Mouse (Mus musculus) midbrain, embryonic 15.5 days (tissue): ENCODE results near the gene Arhgdig. TPM values are rescaled to one million over a fixed set of nuclear protein-coding genes. Genes with fewer than 3 reads are reported as not detected.

Source experiments
- ATAC-seq: fragments of 200-750 bp; cut with Nextera tagmentation; replicated peaks from 2 replicates; pipeline ENCODE4 v1.8.0; 2017; ENCODE audit warnings: moderate TSS enrichment
- H3K27ac ChIP-seq: fragments of 300-500 bp; sonication (generic); 2 replicates; pipeline ENCODE4 v1.5.1; 2015; ENCODE audit warnings: mild to moderate bottlenecking, inconsistent platforms
- H3K27me3 ChIP-seq: fragments of 300-500 bp; sonication (generic); replicated peaks from 2 replicates; pipeline ENCODE4 v1.6.1; 2015; ENCODE audit warnings: inconsistent platforms
- H3K36me3 ChIP-seq: fragments of 300-500 bp; sonication (generic); replicated peaks from 2 replicates; pipeline ENCODE4 v1.6.1; 2015; ENCODE audit warnings: inconsistent platforms
- H3K4me1 ChIP-seq: fragments of 300-500 bp; sonication (generic); 2 replicates; pipeline ENCODE4 v1.6.1; 2015; ENCODE audit warnings: inconsistent platforms
- H3K4me2 ChIP-seq: fragments of 300-500 bp; sonication (generic); 2 replicates; pipeline ENCODE4 v1.6.1; 2015; ENCODE audit warnings: inconsistent platforms, mild to moderate bottlenecking, moderate library complexity
- H3K4me3 ChIP-seq: fragments of 300-500 bp; sonication (generic); 2 replicates; pipeline ENCODE4 v1.5.1; 2015; ENCODE audit warnings: mild to moderate bottlenecking, inconsistent platforms
- H3K9ac ChIP-seq: fragments of 300-500 bp; sonication (generic); 2 replicates; pipeline ENCODE4 v1.6.1; 2015; ENCODE audit warnings: mild to moderate bottlenecking, inconsistent platforms
- H3K9me3 ChIP-seq: fragments of 300-500 bp; sonication (generic); 2 replicates; pipeline ENCODE4 v1.6.1; 2016; ENCODE audit warnings: inconsistent platforms
- WGBS: fragments of 180-500 bp; shearing (Covaris S2); methylation state at CpG from one replicate; pipeline ENCODE4 v1.1.7; 2015; ENCODE audit warnings: mixed read lengths; 5-methylcytosine and 5-hydroxymethylcytosine counted together
- polyA plus RNA-seq: library from polyadenylated mRNA; unstranded; fragments of >200 nt; fragmentation: Nextera tagmentation; extraction: Ambion mirVana; gene quantifications from 2 replicates; pipeline ENCODE4 v1.2.1, GENCODE M21; 2015

Gene Arhgdig
- 124 and 125 TPM in 2 replicates for polyA plus RNA-seq

DNA sequence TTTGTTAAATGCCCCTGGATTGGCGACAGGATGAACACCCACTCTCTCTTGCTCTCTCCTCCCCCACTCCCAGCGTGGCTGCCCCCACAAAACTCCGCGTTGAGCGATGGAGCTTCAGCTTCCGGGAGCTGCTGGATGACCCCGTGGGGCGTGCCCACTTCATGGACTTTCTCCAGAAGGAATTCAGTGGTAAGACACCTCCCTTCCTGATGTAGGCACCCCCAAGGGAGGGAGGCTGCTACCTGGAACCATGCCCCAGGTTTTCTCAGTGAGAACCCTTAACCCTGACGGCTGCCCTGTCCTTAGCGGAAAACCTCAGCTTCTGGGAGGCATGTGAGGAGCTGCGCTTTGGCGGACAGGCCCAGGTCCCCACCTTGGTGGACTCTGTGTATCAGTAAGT, at the start of gene Arhgdig:
Arhgdig (minus strand) TSS at position 101 of the 400 bp plus-strand sequence.
- WGBS = 90% methylated on average over 12 of the region's 12 CpGs
- no peaks in the 10 kb centered on the region for H3K36me3 ChIP-seq
- H3K4me2 ChIP-seq = no peak within 1 kb of the TSS
- H3K4me1 ChIP-seq = peaks cover 10% of the 10 kb centered on the region
- no peak within 1 kb of the TSS for H3K9ac ChIP-seq
- H3K9me3 ChIP-seq = no peaks in the 10 kb centered on the region
- H3K27ac ChIP-seq = no peak within 1 kb of the TSS
- H3K27me3 ChIP-seq = peaks cover 25% of the 10 kb centered on the region
- no peak within 1 kb of the TSS for H3K4me3 ChIP-seq
- no peak for ATAC-seq

DNA sequence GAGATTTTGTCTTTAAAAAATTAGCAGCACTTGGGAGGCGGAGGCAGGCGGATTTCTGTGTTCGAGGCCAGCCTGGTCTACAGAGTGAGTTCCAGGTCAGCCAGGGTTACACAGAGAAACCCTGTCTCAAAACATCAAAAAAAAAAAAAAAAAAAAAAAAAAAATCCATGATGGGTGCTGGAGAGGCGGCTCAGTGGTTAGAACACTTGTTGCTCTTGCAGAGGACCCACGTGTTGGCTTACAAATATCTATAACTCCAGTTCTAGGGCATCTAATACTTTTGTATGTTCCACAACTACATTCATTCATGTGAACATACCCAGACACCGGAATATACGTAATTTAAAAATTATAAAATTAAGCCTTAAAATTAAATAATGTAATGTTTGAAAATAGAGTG, 47.7 kb upstream of the Arhgdig start:
- H3K27ac ChIP-seq = no peak overlapping the region
- no peak overlapping the region for H3K9ac ChIP-seq
- H3K4me3 ChIP-seq = no peak overlapping the region
- 96% methylated on average over 7 of the region's 7 CpGs for WGBS
- peaks cover 11% of the 10 kb centered on the region for H3K4me1 ChIP-seq
- ATAC-seq = no peak
- no peaks in the 10 kb centered on the region for H3K9me3 ChIP-seq
- no peaks in the 10 kb centered on the region for H3K27me3 ChIP-seq
- H3K4me2 ChIP-seq = no peak overlapping the region
- H3K36me3 ChIP-seq = peaks cover 30% of the 10 kb centered on the region

DNA sequence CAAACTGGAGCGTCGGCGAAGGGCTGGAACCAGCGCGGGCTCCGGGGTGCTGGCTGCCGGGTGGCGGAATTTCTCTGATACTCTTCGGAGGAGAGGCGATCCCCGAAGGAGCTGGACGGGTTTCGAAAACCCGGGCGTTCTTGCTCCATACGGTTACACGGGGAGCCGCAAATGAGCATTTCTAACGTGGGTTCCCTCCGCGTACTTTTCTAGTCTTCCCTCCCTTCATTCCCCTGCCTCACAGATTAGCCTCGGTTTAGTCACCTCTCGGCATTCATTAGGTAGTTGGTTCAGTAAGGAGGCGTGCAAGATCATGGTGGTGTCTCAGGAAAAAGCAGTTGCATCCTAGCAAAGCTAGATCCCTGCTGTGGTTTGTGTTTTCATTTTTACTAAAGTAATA, 45.8 kb upstream of the Arhgdig start:
- Histone ChIP-seq H3K36me3 (peaks cover 17% of the 10 kb centered on the region), H3K4me1 (peaks cover 11% of the 10 kb centered on the region), H3K4me3 (peak overlapping the region; percentile 99), H3K27me3 (no peaks in the 10 kb centered on the region), H3K4me2 (peak overlapping the region; percentile 76), H3K9ac (peak overlapping the region; percentile 99), H3K27ac (peak overlapping the region; percentile 99), H3K9me3 (no peaks in the 10 kb centered on the region)
- WGBS = under 1% methylated on average over 24 of the region's 24 CpGs
- 0 out of 2 replicates have a peak, but pooled peaks have one; percentile 30 for ATAC-seq

DNA sequence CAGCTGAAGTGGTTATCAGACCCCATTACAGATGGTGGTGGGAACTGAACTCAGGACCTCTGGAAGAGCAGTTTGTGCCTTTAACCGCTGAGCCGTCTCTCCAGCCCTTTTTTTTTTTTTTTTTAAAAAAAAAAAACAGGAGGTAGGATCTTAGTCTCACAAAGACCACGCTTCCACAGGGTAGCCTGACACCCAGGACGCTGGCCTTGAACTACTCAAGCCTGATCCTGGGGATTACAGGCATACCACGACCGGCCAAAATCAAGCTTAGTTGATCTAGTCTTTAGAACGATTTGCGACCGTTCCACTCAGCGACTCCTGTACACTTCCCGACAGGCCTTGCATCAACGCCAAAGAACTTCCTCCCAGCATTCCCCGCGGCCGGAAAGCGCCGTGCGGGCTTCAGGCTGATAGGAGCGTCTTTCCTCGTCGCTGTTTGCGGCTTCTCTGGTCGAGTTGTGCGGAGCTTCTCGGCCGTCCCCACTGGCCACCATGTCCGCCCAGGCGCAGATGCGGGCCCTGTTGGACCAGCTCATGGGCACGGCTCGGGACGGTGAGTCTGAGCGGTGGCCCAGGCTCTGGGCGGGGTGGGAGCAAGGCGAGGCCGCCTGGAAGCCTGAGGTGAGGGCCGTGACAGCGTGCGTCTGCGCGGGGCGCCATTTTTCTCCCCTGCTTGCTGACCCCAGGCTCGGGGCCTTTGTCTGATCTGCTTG, 45.1 kb upstream of the Arhgdig start, which contains the start of gene Luc7l:
Luc7l (plus strand) TSS at position 358 of the 713 bp plus-strand sequence.
- no peaks in the 10 kb centered on the region for H3K9me3 ChIP-seq
- peak within 1 kb of the TSS; percentile 99 for H3K4me3 ChIP-seq
- peaks cover 11% of the 10 kb centered on the region for H3K4me1 ChIP-seq
- peaks cover 10% of the 10 kb centered on the region for H3K36me3 ChIP-seq
- WGBS = under 1% methylated on average over 43 of the region's 43 CpGs
- H3K27ac ChIP-seq = peak within 1 kb of the TSS; percentile 99
- ATAC-seq = peak; percentile 96
- peak within 1 kb of the TSS; percentile 76 for H3K4me2 ChIP-seq
- no peaks in the 10 kb centered on the region for H3K27me3 ChIP-seq
- H3K9ac ChIP-seq = peak within 1 kb of the TSS; percentile 99

DNA sequence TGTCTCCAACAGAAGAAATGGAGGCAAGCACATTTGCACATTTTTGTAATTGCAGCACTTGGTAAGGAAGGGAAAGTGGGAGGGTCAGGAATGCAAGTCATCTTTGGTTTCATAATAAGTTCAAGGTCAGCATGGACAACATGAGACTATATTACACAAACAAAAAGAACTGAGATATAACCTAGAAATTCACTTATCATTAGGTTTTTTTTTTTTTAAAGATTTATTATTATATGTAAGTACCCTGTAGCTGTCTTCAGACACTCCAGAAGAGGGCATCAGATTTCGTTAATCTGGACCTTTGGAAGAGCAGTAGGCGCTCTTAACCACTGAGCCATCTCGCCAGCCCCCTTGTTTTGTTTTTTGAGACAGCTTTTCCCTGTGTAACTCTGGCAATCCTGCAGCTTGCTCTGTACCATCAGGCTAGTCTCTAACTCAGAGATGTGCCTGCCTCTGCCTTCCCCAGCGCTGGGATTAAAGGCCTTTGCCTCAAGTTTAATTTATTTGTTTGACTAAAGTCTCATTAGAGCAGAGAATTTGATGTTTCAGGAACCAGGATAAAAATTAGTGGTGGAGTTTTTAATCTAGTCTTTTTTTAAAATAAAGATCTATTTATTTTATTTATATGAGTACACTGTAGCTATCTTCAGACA, 44.4 kb upstream of the Arhgdig start:
- peak overlapping the region; percentile 76 for H3K4me2 ChIP-seq
- H3K9me3 ChIP-seq = no peaks in the 10 kb centered on the region
- WGBS = 49% methylated on average over 4 of the region's 4 CpGs
- peak overlapping the region; percentile 99 for H3K4me3 ChIP-seq
- peaks cover 4% of the 10 kb centered on the region for H3K36me3 ChIP-seq
- peaks cover 11% of the 10 kb centered on the region for H3K4me1 ChIP-seq
- H3K27me3 ChIP-seq = no peaks in the 10 kb centered on the region
- peak overlapping the region; percentile 99 for H3K27ac ChIP-seq
- no peak for ATAC-seq
- H3K9ac ChIP-seq = no peak overlapping the region; the same call in 1 of the 2 replicates

DNA sequence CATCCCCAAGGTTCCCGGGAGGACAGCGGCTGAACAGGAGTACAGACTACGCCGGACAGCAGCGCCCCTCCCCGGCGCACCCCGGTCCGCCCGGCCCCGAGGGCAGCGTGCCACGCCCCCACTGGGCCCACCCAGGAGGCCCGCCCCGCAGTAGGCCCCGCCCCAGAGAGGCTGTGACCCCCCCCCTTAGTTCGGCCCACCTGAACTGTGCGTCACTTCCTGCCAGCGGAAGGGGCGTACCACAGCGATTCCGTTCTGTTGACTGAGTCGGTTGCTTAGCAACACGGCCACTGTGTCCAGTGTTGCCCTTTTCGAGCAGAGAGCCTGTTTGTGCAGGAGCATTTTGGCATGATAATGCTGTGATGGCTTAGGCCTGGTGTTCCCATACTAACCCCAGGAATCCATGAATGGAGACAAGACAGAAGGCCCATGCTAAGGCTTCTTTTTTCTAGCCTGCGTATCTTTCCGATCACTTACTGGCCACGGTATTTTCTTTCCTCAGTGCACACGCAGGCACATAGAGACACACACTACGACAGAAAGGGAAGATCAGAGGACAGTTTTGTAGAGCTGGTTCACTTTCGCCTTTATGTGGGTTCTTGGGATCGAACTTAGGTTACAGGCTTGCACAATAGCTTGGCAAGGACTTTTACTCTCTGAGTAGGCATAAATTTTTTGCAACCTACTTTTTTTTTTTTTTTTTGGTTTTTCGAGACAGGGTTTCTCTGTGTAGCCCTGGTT, 36.7 kb upstream of the Arhgdig start, which contains the start of gene Fam234a:
Fam234a (minus strand) TSS at position 142 of the 741 bp plus-strand sequence.
- H3K9me3 ChIP-seq = no peaks in the 10 kb centered on the region
- peak within 1 kb of the TSS; percentile 75 for H3K9ac ChIP-seq
- H3K4me1 ChIP-seq = peaks cover 11% of the 10 kb centered on the region
- H3K27ac ChIP-seq = peak within 1 kb of the TSS; percentile 83
- peak within 1 kb of the TSS; percentile 77 for H3K4me3 ChIP-seq
- peak within 1 kb of the TSS; percentile 77 for H3K4me2 ChIP-seq
- no peaks in the 10 kb centered on the region for H3K36me3 ChIP-seq
- WGBS = 10% methylated on average over 23 of the region's 33 CpGs
- peak; percentile 98 for ATAC-seq
- H3K27me3 ChIP-seq = no peaks in the 10 kb centered on the region

DNA sequence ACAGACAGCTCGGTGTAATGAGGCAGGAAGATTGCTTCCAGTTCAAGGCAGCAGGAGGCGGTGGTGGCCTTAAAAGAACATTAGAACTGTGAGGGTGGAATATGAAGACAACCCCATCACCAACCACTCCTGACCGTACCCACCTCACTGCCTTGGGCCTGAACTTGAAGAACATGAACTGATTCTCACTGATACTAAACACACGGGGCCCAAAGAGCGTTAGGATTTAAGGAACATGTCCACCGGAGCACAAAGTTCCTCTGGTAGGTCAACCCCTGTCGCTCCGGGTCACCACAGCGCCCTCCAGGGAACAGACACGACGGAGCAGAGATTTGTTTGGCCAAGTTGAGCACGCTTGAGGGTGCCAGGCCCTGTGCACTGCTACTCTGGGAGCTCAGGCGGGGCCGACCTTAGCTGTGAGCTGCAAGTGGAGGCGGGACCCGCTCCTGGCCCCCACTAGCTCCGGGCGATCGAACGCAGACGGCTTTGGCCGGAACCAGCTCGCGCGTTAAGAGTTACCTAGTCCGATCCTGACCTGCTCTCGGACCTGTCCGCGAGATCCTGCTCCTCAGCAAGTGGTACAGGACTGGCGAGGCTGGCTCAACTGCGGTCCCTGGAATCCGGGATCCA, 36.0 kb upstream of the Arhgdig start:
- Histone ChIP-seq H3K4me2 (peak overlapping the region; percentile 77), H3K27me3 (no peaks in the 10 kb centered on the region), H3K27ac (peak overlapping the region; percentile 83), H3K4me1 (peaks cover 11% of the 10 kb centered on the region), H3K9me3 (no peaks in the 10 kb centered on the region), H3K4me3 (peak overlapping the region; percentile 77), H3K36me3 (no peaks in the 10 kb centered on the region), H3K9ac (peak overlapping the region; percentile 75)
- WGBS = under 1% methylated on average over 32 of the region's 32 CpGs
- ATAC-seq = peak; percentile 87

DNA sequence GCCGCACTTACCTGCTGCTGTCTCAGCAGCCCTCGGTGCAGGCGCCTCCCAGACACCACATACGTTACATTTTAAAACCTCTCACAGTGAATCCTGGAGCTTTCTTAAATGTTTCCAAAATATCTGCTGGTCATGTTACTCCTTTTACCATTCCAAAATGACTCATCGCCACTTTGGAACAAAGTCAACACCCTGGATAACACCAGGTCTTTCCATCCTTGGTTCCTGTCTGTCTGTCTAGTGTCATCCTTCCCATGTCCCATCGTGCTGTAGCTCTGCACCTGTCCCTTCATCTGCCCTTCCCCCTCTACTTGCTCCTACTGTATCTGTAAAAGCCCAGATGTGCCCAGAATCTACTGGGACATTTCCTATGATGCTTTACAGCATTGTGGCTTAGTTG, 33.4 kb upstream of the Arhgdig start:
- H3K4me3 ChIP-seq = no peak overlapping the region

DNA sequence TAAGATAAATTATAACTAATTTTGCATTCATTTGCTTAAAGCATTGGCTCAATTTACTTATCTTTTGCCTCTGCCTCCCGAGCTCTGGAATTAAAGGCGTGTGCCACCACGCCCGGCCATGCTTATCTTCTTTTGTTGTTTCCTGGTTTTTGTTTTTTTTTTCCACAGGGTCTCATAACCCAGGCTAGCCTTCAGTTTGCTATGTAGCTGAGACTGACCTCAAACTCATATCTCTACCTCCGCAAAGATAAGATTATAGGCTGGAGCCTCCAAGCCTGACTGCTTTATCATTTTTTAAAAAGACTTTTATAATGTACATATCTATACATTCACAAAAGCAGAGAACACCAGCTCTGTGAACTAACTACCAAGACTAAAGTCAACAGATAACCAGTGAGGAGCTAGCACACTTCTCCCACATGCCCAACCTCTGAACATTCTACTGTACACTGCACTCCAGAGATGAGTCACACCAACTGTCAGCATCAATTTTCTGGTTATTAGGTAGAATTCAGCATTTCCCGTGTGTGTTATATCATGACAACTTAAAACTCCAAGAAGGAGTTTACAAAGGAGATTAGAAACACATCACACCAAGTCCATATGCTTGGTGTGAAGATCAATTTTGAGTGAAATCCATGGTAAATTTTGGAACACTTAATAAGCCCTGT, 32.7 kb upstream of the Arhgdig start:
- Histone ChIP-seq H3K36me3 (no peaks in the 10 kb centered on the region), H3K9ac (no peak overlapping the region), H3K27ac (no peak overlapping the region), H3K27me3 (no peaks in the 10 kb centered on the region), H3K4me1 (peaks cover 16% of the 10 kb centered on the region), H3K4me3 (no peak overlapping the region), H3K4me2 (no peak overlapping the region), H3K9me3 (no peaks in the 10 kb centered on the region)
- 83% methylated on average over 6 of the region's 6 CpGs for WGBS
- no peak for ATAC-seq

More for the DNA sequence above, 33.4 kb upstream of the Arhgdig start:
- WGBS = 82% methylated on average over 6 of the region's 6 CpGs
- no peak for ATAC-seq
- peaks cover 11% of the 10 kb centered on the region for H3K4me1 ChIP-seq
- no peak overlapping the region for H3K9ac ChIP-seq
- no peak overlapping the region for H3K4me2 ChIP-seq
- no peaks in the 10 kb centered on the region for H3K27me3 ChIP-seq
- H3K27ac ChIP-seq = no peak overlapping the region
- H3K9me3 ChIP-seq = no peaks in the 10 kb centered on the region
- no peaks in the 10 kb centered on the region for H3K36me3 ChIP-seq

DNA sequence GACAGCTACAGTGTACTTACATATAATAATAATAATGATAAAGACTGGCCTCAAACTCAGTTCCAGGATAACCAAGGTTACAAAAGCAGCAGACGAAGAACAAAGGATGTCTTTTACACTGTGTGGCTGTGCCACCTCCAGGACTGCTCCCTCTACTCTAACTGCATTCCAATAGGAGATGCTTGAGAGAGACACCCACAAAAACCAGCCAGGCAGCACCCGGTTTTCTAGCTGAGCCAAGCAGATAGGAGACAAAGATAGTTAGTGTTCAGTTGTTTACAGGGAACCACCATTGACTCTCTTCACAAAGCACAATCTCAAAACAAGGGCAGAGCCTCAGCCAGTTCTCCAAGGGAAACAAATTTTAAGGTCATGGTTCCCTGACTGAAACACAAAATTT, 32.0 kb upstream of the Arhgdig start:
- no peaks in the 10 kb centered on the region for H3K36me3 ChIP-seq
- H3K9me3 ChIP-seq = no peaks in the 10 kb centered on the region
- ATAC-seq = no peak
- WGBS = 62% methylated on average over 2 of the region's 2 CpGs
- H3K27me3 ChIP-seq = no peaks in the 10 kb centered on the region
- H3K9ac ChIP-seq = no peak overlapping the region
- no peak overlapping the region for H3K4me3 ChIP-seq
- no peak overlapping the region for H3K27ac ChIP-seq
- peaks cover 14% of the 10 kb centered on the region for H3K4me1 ChIP-seq
- H3K4me2 ChIP-seq = no peak overlapping the region

DNA sequence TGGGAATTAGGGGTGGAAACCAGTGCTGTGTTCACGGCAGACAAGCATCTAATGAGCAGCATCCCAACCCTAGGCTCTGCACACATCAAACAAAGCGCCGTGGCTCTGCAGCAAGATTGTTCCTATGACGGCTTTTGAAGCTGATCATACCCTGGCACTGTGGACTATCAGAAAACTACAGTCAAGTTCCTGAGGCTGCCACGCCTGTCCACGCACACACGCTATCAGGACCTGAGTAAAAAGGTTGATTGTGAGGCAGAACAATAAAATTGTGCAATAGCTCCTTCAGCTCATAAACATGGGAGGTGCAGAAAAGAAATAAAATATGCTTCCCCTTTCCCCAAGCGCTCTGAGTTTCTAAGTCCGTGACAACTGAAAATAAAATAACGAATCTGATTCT, 30.1 kb upstream of the Arhgdig start:
- Histone ChIP-seq H3K4me2 (no peak overlapping the region), H3K27me3 (no peaks in the 10 kb centered on the region), H3K27ac (no peak overlapping the region), H3K9ac (no peak overlapping the region), H3K36me3 (no peaks in the 10 kb centered on the region), H3K4me3 (no peak overlapping the region), H3K9me3 (no peaks in the 10 kb centered on the region), H3K4me1 (peaks cover 7% of the 10 kb centered on the region)
- ATAC-seq = no peak
- WGBS = 84% methylated on average over 10 of the region's 10 CpGs
